Mouse (Mus musculus) neural tube, embryonic 11.5 days (tissue): ENCODE measurements around the gene Tmem135. TPM values are rescaled to one million over a fixed set of nuclear protein-coding genes. Genes with fewer than 3 reads are reported as not detected.

Source experiments
- ATAC-seq: fragments of 200-750 bp; cut with Nextera tagmentation; 2 replicates; pipeline ENCODE4 v1.8.0; 2017; ENCODE audit warnings: moderate number of reproducible peaks, mild to moderate bottlenecking, moderate TSS enrichment, moderate library complexity; ENCODE audit not compliant: insufficient read depth, low FRiP score, low TSS enrichment
- DNase-seq: peaks from one replicate; pipeline ENCODE4 v3.0.0-alpha.2; 2015; ENCODE audit warnings: low spot score
- H3K27ac ChIP-seq: fragments of 300-500 bp; sonication (generic); 2 replicates; pipeline ENCODE4 v1.5.1; 2014; ENCODE audit warnings: low read depth, mild to moderate bottlenecking, low read length
- H3K27me3 ChIP-seq: fragments of 300-500 bp; sonication (generic); 2 replicates; pipeline ENCODE4 v1.6.1; 2014; ENCODE audit warnings: mild to moderate bottlenecking, low read length, mixed read lengths; ENCODE audit not compliant: control insufficient read depth, insufficient read depth
- H3K36me3 ChIP-seq: fragments of 300-500 bp; sonication (generic); 2 replicates; pipeline ENCODE4 v1.6.1; 2014; ENCODE audit warnings: mild to moderate bottlenecking, low read length, moderate library complexity, mixed read lengths; ENCODE audit not compliant: control insufficient read depth, insufficient read depth
- H3K4me1 ChIP-seq: fragments of 300-500 bp; sonication (generic); 2 replicates; pipeline ENCODE4 v1.6.1; 2014; ENCODE audit warnings: low read length, mixed read lengths; ENCODE audit not compliant: control insufficient read depth, insufficient read depth
- H3K4me2 ChIP-seq: fragments of 300-500 bp; sonication (generic); 2 replicates; pipeline ENCODE4 v1.6.1; 2014; ENCODE audit warnings: low read depth, mild to moderate bottlenecking, moderate library complexity
- H3K4me3 ChIP-seq: fragments of 300-500 bp; sonication (generic); 2 replicates; pipeline ENCODE4 v1.5.1; 2014; ENCODE audit warnings: low read depth, low read length
- H3K9ac ChIP-seq: fragments of 300-500 bp; sonication (generic); 2 replicates; pipeline ENCODE4 v1.6.1; 2014; ENCODE audit warnings: mild to moderate bottlenecking, low read length
- H3K9me3 ChIP-seq: fragments of 300-500 bp; sonication (generic); 2 replicates; pipeline ENCODE4 v1.6.1; 2016; ENCODE audit warnings: low read length; ENCODE audit not compliant: control insufficient read depth
- WGBS: fragments of 180-500 bp; shearing (Covaris S2); extraction: QIAGEN DNeasy Blood & Tissue Kit; methylation state at CpG from one replicate; pipeline ENCODE4 v1.1.7; 2014; 5-methylcytosine and 5-hydroxymethylcytosine counted together
- polyA plus RNA-seq: library from polyadenylated mRNA; unstranded; fragments of >200 nt; fragmentation: Nextera tagmentation; extraction: Ambion mirVana; gene quantifications from 2 replicates; pipeline ENCODE4 v1.2.1, GENCODE M21; 2014

The Tmem135 gene
- polyA plus RNA-seq, 1 experiment from 2014 or later: 17.9 TPM

GRCm38 (mm10) chr7:89316112-89316511, 87.9 kb downstream of the Tmem135 start:
- no peak overlapping the region for H3K27ac ChIP-seq
- WGBS: 92% methylated on average over 3 of the region's 3 CpGs
- H3K9me3 ChIP-seq: 0 out of 2 replicates have a peak, but pooled peaks cover 3% of the 10 kb centered on the region
- H3K9ac ChIP-seq: no peak overlapping the region
- DNase-seq: no peak
- no peak overlapping the region for H3K4me3 ChIP-seq
- no peak for ATAC-seq
- no peak overlapping the region for H3K4me2 ChIP-seq
- no peaks in the 10 kb centered on the region for H3K4me1 ChIP-seq
- H3K36me3 ChIP-seq: no peaks in the 10 kb centered on the region
- H3K27me3 ChIP-seq: no peaks in the 10 kb centered on the region

GRCm38 (mm10) chr7:89311555-89311954, 92.5 kb downstream of the Tmem135 start:
- 94% methylated on average over 1 of the region's 1 CpGs for WGBS
- no peak overlapping the region for H3K4me3 ChIP-seq
- no peaks in the 10 kb centered on the region for H3K36me3 ChIP-seq
- H3K9me3 ChIP-seq: 0 out of 2 replicates have a peak, but pooled peaks cover 3% of the 10 kb centered on the region
- no peaks in the 10 kb centered on the region for H3K27me3 ChIP-seq
- ATAC-seq: no peak
- no peak overlapping the region for H3K27ac ChIP-seq
- H3K4me2 ChIP-seq: no peak overlapping the region
- no peak overlapping the region for H3K9ac ChIP-seq
- H3K4me1 ChIP-seq: no peaks in the 10 kb centered on the region
- no peak for DNase-seq

- DNase-seq: no peak
- ATAC-seq: no peak
- Histone ChIP-seq H3K36me3 (no peaks in the 10 kb centered on the region), H3K9ac (no peak overlapping the region), H3K4me3 (no peak overlapping the region), H3K27ac (no peak overlapping the region), H3K9me3 (0 out of 2 replicates have a peak, but pooled peaks cover 3% of the 10 kb centered on the region), H3K4me2 (no peak overlapping the region), H3K27me3 (no peaks in the 10 kb centered on the region), H3K4me1 (no peaks in the 10 kb centered on the region)
- WGBS: 72% methylated on average over 3 of the region's 3 CpGs
Observed at GRCm38 (mm10) chr7:89308926-89309325, 95.1 kb downstream of the Tmem135 start.

GRCm38 (mm10) chr7:89308238-89308637, 95.8 kb downstream of the Tmem135 start:
- DNase-seq (no peak), ATAC-seq (no peak)
- no peaks in the 10 kb centered on the region for H3K36me3 ChIP-seq
- no peaks in the 10 kb centered on the region for H3K27me3 ChIP-seq
- no peaks in the 10 kb centered on the region for H3K4me1 ChIP-seq
- H3K27ac ChIP-seq: no peak overlapping the region
- H3K9me3 ChIP-seq: 0 out of 2 replicates have a peak, but pooled peaks cover 3% of the 10 kb centered on the region
- H3K4me2 ChIP-seq: no peak overlapping the region
- WGBS: 89% methylated on average over 11 of the region's 11 CpGs
- H3K9ac ChIP-seq: no peak overlapping the region
- H3K4me3 ChIP-seq: no peak overlapping the region

- Histone ChIP-seq H3K9me3 (0 out of 2 replicates have a peak, but pooled peaks cover 2% of the 10 kb centered on the region), H3K27me3 (no peaks in the 10 kb centered on the region), H3K4me3 (no peak overlapping the region), H3K9ac (no peak overlapping the region), H3K27ac (no peak overlapping the region), H3K4me2 (no peak overlapping the region), H3K36me3 (no peaks in the 10 kb centered on the region), H3K4me1 (no peaks in the 10 kb centered on the region)
- ATAC-seq: no peak
- 88% methylated on average over 6 of the region's 6 CpGs for WGBS
- no peak for DNase-seq
Observed at GRCm38 (mm10) chr7:89306831-89307230, 97.2 kb downstream of the Tmem135 start.

- ATAC-seq (no peak), DNase-seq (no peak)
- H3K9ac ChIP-seq: no peak overlapping the region
- H3K27me3 ChIP-seq: no peaks in the 10 kb centered on the region
- no peak overlapping the region for H3K4me2 ChIP-seq
- no peaks in the 10 kb centered on the region for H3K9me3 ChIP-seq
- no peaks in the 10 kb centered on the region for H3K36me3 ChIP-seq
- H3K4me3 ChIP-seq: no peak overlapping the region
- WGBS: 94% methylated on average over 3 of the region's 3 CpGs
- H3K27ac ChIP-seq: no peak overlapping the region
- H3K4me1 ChIP-seq: no peaks in the 10 kb centered on the region
Observed at GRCm38 (mm10) chr7:89304958-89305357, 99.1 kb downstream of the Tmem135 start.

GRCm38 (mm10) chr7:89303765-89304164, 100.3 kb downstream of the Tmem135 start:
- no peak overlapping the region for H3K9ac ChIP-seq
- no peak overlapping the region for H3K4me2 ChIP-seq
- H3K36me3 ChIP-seq: no peaks in the 10 kb centered on the region
- 94% methylated on average over 1 of the region's 1 CpGs for WGBS
- H3K9me3 ChIP-seq: no peaks in the 10 kb centered on the region
- no peak for DNase-seq
- H3K27me3 ChIP-seq: no peaks in the 10 kb centered on the region
- no peak overlapping the region for H3K27ac ChIP-seq
- H3K4me3 ChIP-seq: no peak overlapping the region
- H3K4me1 ChIP-seq: no peaks in the 10 kb centered on the region
- no peak for ATAC-seq

- Histone ChIP-seq H3K27ac (no peak overlapping the region), H3K27me3 (no peaks in the 10 kb centered on the region), H3K36me3 (no peaks in the 10 kb centered on the region), H3K4me3 (no peak overlapping the region), H3K4me2 (no peak overlapping the region), H3K9ac (no peak overlapping the region), H3K9me3 (no peaks in the 10 kb centered on the region), H3K4me1 (no peaks in the 10 kb centered on the region)
- WGBS: 86% methylated on average over 1 of the region's 1 CpGs
- DNase-seq: no peak
- no peak for ATAC-seq
Observed at GRCm38 (mm10) chr7:89298911-89299458, 105.0 kb downstream of the Tmem135 start.

- no peaks in the 10 kb centered on the region for H3K36me3 ChIP-seq
- H3K9ac ChIP-seq: no peak overlapping the region
- H3K27me3 ChIP-seq: no peaks in the 10 kb centered on the region
- no peak overlapping the region for H3K4me2 ChIP-seq
- DNase-seq: no peak
- no peak overlapping the region for H3K4me3 ChIP-seq
- no peak for ATAC-seq
- H3K9me3 ChIP-seq: no peaks in the 10 kb centered on the region
- 97% methylated on average over 1 of the region's 1 CpGs for WGBS
- no peaks in the 10 kb centered on the region for H3K4me1 ChIP-seq
- H3K27ac ChIP-seq: no peak overlapping the region
Observed at GRCm38 (mm10) chr7:89296941-89297340, 107.1 kb downstream of the Tmem135 start.
